Comparison of ENCODE assay signal across 23 mouse cellular contexts in genomic region chr13:39664548-39664947, GRCm38 (mm10).
DNase-seq lines count a peak whose midpoint lies in the region; ATAC-seq and TF ChIP-seq lines count a peak whose summit lies in the region.
"Had no signal": no experiment of that assay in that cellular context is flagged by ENCODE, and none has a peak within 500 bp of the region (broad histone marks: within the 10 kb centered on the region; RNA-seq: fewer than 3 reads in every experiment).

No protein-coding gene starts in this region.

- no peaks in the 10 kb centered on the region for H3K27me3 ChIP-seq in liver, adult 2 months (ENCODE audit: control insufficient read depth, insufficient read depth, low read length)
- no peaks in the 10 kb centered on the region for H3K27me3 ChIP-seq in liver, embryonic 11.5 days (replicated peaks; ENCODE audit: control insufficient read depth, insufficient read depth, low read length)
- no peaks in the 10 kb centered on the region for H3K27me3 ChIP-seq in liver, postnatal 0 days (ENCODE audit: insufficient read depth, low read length)
- H3K27me3 ChIP-seq in liver, embryonic 12.5 days (replicated peaks): no peaks in the 10 kb centered on the region
- no peaks in the 10 kb centered on the region for H3K27me3 ChIP-seq in embryonic facial prominence, embryonic 10.5 days (replicated peaks; ENCODE audit: low read depth, poor library complexity, severe bottlenecking)
- H3K27me3 ChIP-seq: CH12.LX had no signal

- H3K9ac ChIP-seq in liver, adult 2 months (ENCODE audit: low read depth, low read length): no peak overlapping the region
- no peak overlapping the region for H3K9ac ChIP-seq in liver, embryonic 11.5 days (ENCODE audit: low read depth, low read length)
- H3K9ac ChIP-seq in liver, postnatal 0 days (replicated peaks): no peak overlapping the region
- H3K9ac ChIP-seq in liver, embryonic 12.5 days: no peak overlapping the region

- TF ChIP-seq POLR2A in liver, adult 2 months (IDR thresholded peaks at IDR 0.05; ENCODE audit: extremely low read depth, insufficient read depth, low read length): no peak

- no peaks in the 10 kb centered on the region for H3K79me2 ChIP-seq in liver, adult 2 months (ENCODE audit: control insufficient read depth, insufficient read depth, low read length)

- H3K9me3 ChIP-seq in liver, embryonic 11.5 days (ENCODE audit: control insufficient read depth, low read length): no peaks in the 10 kb centered on the region
- H3K9me3 ChIP-seq in liver, postnatal 0 days (ENCODE audit: low read length): no peaks in the 10 kb centered on the region
- H3K9me3 ChIP-seq in liver, embryonic 12.5 days (replicated peaks): no peaks in the 10 kb centered on the region
- no peaks in the 10 kb centered on the region for H3K9me3 ChIP-seq in embryonic facial prominence, embryonic 10.5 days

- peaks cover 4% of the 10 kb centered on the region for H3K4me1 ChIP-seq in liver, adult 2 months (ENCODE audit: control insufficient read depth, insufficient read depth, low read length)
- no peaks in the 10 kb centered on the region for H3K4me1 ChIP-seq in liver, embryonic 11.5 days (replicated peaks; ENCODE audit: control insufficient read depth, insufficient read depth, low read length)
- H3K4me1 ChIP-seq in liver, postnatal 0 days (ENCODE audit: insufficient read depth): no peaks in the 10 kb centered on the region
- no peaks in the 10 kb centered on the region for H3K4me1 ChIP-seq in liver, embryonic 12.5 days
- no peaks in the 10 kb centered on the region for H3K4me1 ChIP-seq in embryonic facial prominence, embryonic 10.5 days

- TF ChIP-seq EP300 in liver, postnatal 0 days (IDR thresholded peaks at IDR 0.05; ENCODE audit: low read depth): peak; percentile 28; the same call in 1 of the 2 replicates

- peak; percentile 1 for DNase-seq in adrenal gland, postnatal 10 days
- no peak for DNase-seq in adrenal gland, postnatal 4 days (ENCODE audit: low spot score in 2 of 2)
- peak; percentile 98 for DNase-seq in liver, adult 2 months (ENCODE audit: extremely low read depth, low read depth, low spot score)
- no peak for DNase-seq in liver, embryonic 11.5 days (ENCODE audit: low spot score)
- peak; percentile 16 for DNase-seq in liver, postnatal 0 days
- peak; percentile 22 for DNase-seq in adipocyte (ENCODE audit: low spot score)
- DNase-seq in embryonic facial prominence, embryonic 10.5 days (ENCODE audit: low spot score): no peak
- DNase-seq: adrenal gland, adult 2 months; adrenal gland, adult 8-10 months; adrenal gland, postnatal 14 days; adrenal gland, postnatal 25 days; B cell, adult 2 months; cerebellum, adult 11 months; cerebellum, adult 11-12 months; cerebellum, adult 18-20 months; cerebellum, adult 2 months; cerebellum, adult 8-10 months had no signal

- no peak overlapping the region for H3K4me3 ChIP-seq in liver, adult 2 months (ENCODE audit: insufficient read depth, low read depth, low read length)
- H3K4me3 ChIP-seq in liver, embryonic 11.5 days (ENCODE audit: low read depth, low read length): no peak overlapping the region
- no peak overlapping the region for H3K4me3 ChIP-seq in liver, postnatal 0 days (ENCODE audit: low read depth, low read length)
- H3K4me3 ChIP-seq in liver, embryonic 12.5 days: no peak overlapping the region
- H3K4me3 ChIP-seq in embryonic facial prominence, embryonic 10.5 days: no peak overlapping the region

- H3K4me2 ChIP-seq in liver, embryonic 11.5 days: no peak overlapping the region
- no peak overlapping the region for H3K4me2 ChIP-seq in liver, postnatal 0 days (ENCODE audit: low read depth, low read length)
- H3K4me2 ChIP-seq in liver, embryonic 12.5 days: no peak overlapping the region

- H3K36me3 ChIP-seq in liver, adult 2 months (ENCODE audit: control insufficient read depth, insufficient read depth, low read length): no peaks in the 10 kb centered on the region
- H3K36me3 ChIP-seq in liver, embryonic 11.5 days (ENCODE audit: control insufficient read depth, insufficient read depth, low read length): no peaks in the 10 kb centered on the region
- H3K36me3 ChIP-seq in liver, postnatal 0 days (replicated peaks; ENCODE audit: insufficient read depth, low read length): no peaks in the 10 kb centered on the region
- H3K36me3 ChIP-seq in liver, embryonic 12.5 days: no peaks in the 10 kb centered on the region
- no peaks in the 10 kb centered on the region for H3K36me3 ChIP-seq in embryonic facial prominence, embryonic 10.5 days (replicated peaks)
- H3K36me3 ChIP-seq: G1E had no signal

- WGBS in liver, adult 2 months: 15% methylated on average over 1 of the region's 1 CpGs
- WGBS in liver, embryonic 11.5 days: 68% methylated on average over 1 of the region's 1 CpGs
- 63% methylated on average over 1 of the region's 1 CpGs for WGBS in liver, postnatal 0 days (ENCODE audit: insufficient replicate concordance)
- WGBS in liver, embryonic 12.5 days (ENCODE audit: insufficient replicate concordance): 58% methylated on average over 1 of the region's 1 CpGs
- 84% methylated on average over 1 of the region's 1 CpGs for WGBS in embryonic facial prominence, embryonic 10.5 days

- ATAC-seq in liver, embryonic 11.5 days (replicated peaks; ENCODE audit: low FRiP score): no peak
- peak; percentile 80 for ATAC-seq in liver, postnatal 0 days
- no peak for ATAC-seq in liver, embryonic 12.5 days
- ATAC-seq: activated CD4-positive, CD25-positive, alpha-beta regulatory T cell, adult 4 months; CD4-positive, CD25-positive, alpha-beta regulatory T cell, adult 4 months; Patski had no signal

- H3K27ac ChIP-seq in liver, adult 2 months (replicated peaks; ENCODE audit: insufficient read depth, low read depth, low read length): no peak overlapping the region
- H3K27ac ChIP-seq in liver, embryonic 11.5 days (ENCODE audit: low read depth, low read length): no peak overlapping the region
- no peak overlapping the region for H3K27ac ChIP-seq in liver, postnatal 0 days (ENCODE audit: low read depth)
- no peak overlapping the region for H3K27ac ChIP-seq in liver, embryonic 12.5 days
- H3K27ac ChIP-seq in embryonic facial prominence, embryonic 10.5 days (replicated peaks): no peak overlapping the region

- no peak for TF ChIP-seq CTCF in liver, adult 2 months (IDR thresholded peaks at IDR 0.05; ENCODE audit: low read depth, low read length)
- TF ChIP-seq CTCF in liver, postnatal 0 days (IDR thresholded peaks at IDR 0.05; ENCODE audit: low read depth): no peak

Comparison
In these comparisons a context has a peak if more than half of its experiments do, and no peak if none do; other contexts are left out.
1. DNase-seq: peak in adrenal gland, postnatal 10 days (single experiment), liver, adult 2 months (single experiment), liver, postnatal 0 days (single experiment) and adipocyte (single experiment); none in adrenal gland, postnatal 4 days (0 of 2), liver, embryonic 11.5 days (single experiment) and embryonic facial prominence, embryonic 10.5 days (single experiment).